Mouse (Mus musculus) ES-Bruce4 (cell line): Measurements from ENCODE around the gene Adk.

Experiments
- CTCF ChIP-seq: IDR thresholded peaks from one replicate; pipeline ENCODE4 v1.8.1; 2011; ENCODE audit warnings: low read depth, low read length
- EP300 ChIP-seq: IDR thresholded peaks from 2 replicates; pipeline ENCODE4 v1.6.1; 2011; ENCODE audit warnings: low read depth, low read length; ENCODE audit not compliant: insufficient read depth
- POLR2A ChIP-seq: IDR thresholded peaks from one replicate; pipeline ENCODE4 v1.8.1; 2011; ENCODE audit warnings: low read length; ENCODE audit not compliant: insufficient read depth

GRCm38 (mm10) chr14:21086827-21087351, 34.5 kb downstream of the Adk start:
- no peak for TF ChIP-seq EP300
- no peak for TF ChIP-seq POLR2A
- TF ChIP-seq CTCF: no peak
